Mouse (Mus musculus) liver (tissue): Measurements from ENCODE around the gene Jtb.
A peak's percentile ranks its signal among the peaks of the same experiment; 100 is the strongest.

Experiments used
- DNase-seq: peaks from one replicate; pipeline ENCODE4 v3.0.0-alpha.2; 2020; ENCODE audit warnings: mixed read lengths

The Jtb gene

DNA sequence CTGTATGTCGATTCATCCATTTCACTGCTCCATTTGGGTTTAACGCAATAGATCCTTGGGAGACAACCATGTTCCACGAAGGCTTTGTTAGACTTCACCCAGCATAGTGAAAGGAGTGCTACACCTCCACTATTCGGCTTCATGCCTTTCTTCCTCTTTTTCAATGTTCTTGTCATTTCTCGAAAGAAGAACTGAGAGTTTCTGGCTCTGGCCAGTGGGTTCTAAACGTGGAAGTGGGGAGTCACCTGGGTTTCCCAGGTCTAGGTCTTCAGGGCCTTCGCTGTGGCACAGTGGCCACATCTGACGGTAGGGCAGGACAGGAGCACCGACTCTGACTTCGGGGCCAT lies 33.3 kb downstream of the Jtb start:
- no peak for DNase-seq

DNA sequence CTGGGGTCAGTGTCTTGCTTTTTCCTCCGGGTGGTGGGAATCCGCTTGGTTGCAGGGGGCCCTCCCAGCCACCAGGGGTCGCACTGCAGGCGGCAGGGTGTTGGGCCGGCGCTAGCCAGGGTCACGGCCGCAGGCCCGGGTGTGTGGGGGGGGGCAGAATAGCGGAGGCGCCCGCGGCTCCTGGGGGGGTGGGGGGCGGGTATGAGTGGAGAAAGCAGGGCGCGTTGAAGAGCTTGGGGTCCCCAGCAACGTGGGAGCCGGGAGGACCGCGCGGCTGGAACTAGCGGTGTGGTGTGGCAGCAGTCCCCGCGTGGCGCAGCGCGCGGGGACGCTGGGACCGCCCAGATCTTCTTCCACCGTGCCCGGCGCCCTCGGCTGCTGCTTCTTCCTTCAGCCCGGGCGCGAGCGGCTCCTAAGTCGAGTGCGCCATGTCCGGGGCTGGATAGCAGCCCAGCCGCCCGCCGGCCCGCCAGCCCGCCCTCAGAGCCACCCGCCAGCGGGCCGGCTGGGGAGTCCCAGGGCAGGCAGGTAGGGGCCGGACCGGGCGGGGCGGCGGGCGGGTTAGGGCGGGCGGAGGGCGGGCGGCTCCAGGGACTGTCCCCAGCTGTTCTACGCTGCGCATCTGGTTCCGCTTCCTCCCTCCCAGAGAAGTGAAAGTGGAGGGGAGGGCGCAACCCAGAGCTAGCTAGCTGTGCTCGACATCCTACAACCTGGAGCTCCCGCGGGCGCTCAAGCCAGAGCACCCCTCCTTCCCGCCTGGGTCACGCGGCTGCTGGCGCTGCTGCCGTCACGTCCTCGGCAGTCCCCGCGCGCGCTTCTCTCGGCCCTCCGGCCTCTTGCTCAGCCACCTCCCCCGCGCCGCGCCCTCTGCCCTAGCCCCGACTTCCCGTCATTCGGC lies 33.9 kb downstream of the Jtb start, which contains the start of gene Dennd4b:
Gene Dennd4b (plus strand): TSS at position 152 of the 898 bp plus-strand sequence.
- DNase-seq: peak; percentile 90

DNA sequence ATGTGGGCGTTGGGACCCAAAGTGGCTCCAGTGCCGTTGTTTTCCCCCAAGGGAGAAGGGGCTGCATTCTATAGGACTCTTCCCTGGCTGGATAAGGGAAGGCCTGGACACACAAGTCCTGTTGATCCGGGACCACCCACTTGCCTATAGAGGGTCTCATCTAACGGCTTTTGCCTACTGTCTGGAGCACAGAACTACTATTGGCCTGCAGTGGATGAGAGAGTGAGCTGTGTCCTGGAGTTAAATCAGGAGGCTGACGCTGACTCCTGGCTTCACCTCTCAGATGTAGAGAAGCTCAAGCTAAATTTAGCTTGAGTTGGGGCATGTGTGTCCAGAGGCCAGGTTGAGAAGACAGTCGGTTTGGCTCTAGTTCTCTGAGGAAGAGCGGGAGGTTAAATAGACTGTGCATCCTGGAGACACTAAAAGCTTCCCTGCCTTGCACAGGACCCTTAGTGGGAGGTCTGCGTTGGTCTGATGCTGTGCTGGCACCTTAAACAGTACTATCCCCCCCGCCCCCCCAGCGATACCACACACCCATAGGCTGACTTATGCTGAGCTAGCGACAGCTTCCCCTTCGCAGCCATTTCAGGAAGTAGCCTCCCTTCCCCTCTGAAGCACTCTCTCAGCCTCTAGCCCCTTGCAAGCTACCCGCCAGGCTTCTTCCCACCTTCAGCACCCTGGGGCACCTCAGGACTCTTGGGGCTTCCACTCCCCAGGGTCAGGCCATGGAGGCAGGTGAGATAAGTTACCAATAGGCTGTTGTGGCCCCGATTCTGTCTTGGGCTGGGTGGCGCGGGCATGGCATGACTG lies 34.7 kb downstream of the Jtb start:
- DNase-seq: peak; percentile 31

DNA sequence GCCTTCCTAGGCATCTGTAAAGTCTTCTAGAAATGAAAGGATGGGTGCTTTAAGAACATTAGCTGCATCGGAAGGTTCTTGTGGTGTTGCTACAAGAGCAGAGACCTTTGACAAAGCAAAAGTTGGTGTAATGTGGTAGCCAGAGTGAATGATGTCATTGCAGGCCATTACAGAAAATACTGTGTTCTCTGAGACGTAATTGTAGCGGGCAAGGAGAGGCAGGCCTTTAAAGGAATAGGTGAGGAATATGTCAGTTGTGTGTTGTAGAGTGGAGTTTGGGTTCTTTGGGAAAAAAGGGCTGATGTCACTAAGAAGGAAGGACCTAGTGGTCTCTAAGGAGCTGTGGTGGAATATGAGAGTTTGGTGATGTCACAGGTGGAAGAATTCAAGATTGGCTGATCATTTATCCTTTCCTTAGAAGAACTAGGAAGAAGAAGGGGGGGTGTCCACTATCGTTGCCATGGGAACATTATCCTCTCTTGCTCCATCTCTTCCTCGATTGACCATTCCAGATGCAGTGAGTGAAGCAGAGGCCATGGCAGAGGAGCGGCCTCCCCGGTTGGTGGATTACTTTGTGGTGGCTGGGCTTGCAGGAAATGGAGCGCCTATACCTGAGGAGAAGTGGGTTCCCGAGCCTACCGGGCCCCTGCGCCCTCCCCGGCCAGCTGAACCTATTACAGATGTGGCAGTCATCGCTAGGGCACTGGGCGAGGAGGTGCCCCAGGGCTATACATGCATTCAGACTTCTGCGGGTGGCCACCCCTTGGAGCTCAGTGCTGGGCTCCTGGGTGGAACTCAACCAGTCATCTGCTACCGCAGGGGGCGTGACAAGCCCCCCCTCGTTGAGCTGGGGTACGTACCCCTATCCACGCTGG lies 35.7 kb downstream of the Jtb start:
- no peak for DNase-seq

DNA sequence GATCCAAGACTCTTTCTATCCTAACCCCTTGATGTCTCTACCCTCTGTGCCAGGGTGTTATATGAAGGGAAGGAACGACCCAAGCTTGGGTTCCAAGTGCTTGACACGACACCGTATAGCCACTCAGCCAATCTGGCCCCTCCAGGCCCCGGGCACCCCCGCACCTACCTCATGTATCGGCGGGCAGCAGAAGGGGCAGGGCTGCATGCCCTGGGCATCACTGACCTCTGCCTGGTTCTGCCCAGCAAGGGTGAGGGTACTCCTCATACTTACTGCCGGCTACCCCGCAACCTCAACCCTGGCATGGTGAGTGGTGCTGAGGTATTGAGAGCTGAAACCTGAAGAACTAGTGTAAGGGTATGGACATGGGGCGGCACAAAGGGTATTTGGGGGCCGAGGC lies 36.8 kb downstream of the Jtb start:
- DNase-seq: no peak

DNA sequence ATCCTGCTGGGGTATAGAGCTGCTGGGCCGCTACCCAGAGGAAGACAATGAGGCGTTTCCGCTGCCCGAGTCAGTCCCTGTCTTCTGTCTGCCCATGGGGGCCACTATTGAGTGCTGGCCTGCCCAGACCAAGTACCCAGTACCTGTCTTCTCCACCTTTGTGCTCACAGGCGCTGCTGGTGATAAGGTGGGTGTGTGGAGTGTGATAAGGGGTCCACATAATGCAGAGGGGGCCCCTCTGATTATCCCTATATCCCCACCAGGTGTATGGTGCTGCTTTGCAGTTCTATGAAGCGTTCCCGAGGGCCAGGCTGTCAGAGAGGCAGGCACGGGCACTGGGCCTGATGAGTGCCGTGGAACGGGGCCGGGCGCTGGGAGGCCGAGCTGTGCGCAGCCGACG lies 37.6 kb downstream of the Jtb start:
- DNase-seq: no peak

DNA sequence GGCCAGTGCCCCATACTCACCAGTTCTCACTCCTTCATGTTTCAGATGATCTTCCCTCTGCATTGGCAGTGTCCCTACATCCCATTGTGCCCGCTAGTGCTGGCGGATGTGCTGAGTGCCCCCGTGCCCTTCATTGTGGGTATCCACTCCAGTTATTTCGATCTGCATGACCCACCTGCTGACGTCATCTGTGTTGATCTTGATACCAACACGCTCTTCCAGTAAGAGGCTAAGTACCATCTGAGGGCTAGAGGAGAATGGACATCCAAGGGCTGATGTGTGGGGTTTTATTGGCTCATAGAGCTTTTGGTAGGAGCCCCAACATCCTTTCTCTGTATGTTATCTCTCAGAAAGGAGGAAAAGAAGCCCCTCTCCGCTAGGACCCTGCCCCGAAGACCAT lies 39.4 kb downstream of the Jtb start:
- DNase-seq: no peak

DNA sequence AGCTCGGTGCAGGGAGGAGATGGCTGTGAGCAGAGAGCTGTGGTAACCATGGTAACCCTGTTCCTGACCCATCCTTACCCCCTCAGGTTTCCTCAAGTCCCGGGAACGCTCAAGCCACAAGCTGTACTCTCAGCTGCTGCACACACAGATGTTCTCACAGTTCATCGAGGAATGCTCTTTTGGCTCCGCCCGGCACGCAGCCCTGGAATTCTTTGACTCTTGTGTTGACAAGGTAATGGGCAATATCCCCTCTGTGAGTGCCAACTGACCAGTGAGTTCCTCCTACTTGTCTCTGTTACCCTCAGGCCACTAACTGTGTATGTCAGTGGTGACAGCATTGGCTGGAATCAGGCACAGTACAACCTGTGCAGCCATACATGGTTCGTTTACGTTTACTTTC lies 40.8 kb downstream of the Jtb start:
- no peak for DNase-seq

DNA sequence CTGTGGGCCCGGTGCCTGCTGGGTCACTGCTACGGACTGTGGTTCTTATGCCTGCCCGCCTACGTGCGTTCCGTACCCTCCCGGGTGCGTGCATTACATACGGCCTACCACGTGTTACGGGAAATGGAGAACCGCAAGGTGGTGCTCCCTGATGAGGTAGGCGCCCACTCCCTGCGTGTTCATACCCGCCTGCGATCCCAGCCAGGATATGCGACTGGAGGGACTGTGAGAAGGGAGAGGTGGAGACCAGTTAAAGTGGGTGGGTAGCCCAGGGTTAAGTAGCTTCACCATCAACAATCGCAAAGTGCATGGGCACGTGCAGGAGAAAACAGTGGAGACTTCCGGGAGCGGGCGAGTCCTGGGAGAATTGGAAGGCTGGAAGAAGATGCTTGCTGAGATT lies 42.5 kb downstream of the Jtb start:
- no peak for DNase-seq

DNA sequence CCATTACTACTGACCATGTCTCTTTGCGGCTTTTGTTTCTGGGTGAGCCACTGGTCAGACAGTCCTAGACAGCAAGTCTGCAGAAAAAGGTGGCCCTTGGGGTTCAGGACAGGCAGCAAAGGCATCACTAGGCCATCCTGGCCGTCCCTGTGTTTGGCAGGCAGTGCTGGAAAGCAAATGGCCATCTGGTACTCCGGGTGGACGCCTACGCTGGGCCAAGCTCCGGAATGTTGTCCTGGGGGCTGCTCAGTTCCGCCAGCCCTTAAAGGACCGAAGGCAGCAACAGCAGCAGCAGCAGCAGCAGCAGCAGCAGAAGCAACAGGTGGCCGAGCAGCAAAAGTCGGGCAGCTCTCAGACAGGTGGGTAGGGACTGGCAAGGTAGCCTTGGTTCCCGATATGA lies 43.9 kb downstream of the Jtb start:
- DNase-seq: no peak

DNA sequence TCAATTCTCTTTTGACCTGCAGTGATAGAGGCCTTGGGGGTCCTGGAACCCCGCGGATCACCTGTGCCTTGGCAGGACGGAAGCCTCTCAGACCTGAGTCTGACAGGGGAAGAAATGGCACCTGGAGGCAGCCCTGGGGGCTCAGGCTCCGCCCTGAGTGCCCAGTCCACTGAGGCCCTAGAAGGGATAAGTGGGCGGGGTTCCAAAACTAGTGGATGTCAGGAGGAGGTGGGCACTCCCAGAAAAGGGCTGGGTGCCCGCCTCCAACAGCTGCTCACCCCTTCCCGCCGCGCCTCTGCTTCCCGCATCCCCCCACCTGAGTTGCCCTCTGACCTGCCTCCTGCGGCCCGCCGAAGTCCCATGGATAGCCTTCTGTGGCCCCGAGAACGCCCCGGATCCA lies 45.5 kb downstream of the Jtb start:
- DNase-seq: no peak

DNA sequence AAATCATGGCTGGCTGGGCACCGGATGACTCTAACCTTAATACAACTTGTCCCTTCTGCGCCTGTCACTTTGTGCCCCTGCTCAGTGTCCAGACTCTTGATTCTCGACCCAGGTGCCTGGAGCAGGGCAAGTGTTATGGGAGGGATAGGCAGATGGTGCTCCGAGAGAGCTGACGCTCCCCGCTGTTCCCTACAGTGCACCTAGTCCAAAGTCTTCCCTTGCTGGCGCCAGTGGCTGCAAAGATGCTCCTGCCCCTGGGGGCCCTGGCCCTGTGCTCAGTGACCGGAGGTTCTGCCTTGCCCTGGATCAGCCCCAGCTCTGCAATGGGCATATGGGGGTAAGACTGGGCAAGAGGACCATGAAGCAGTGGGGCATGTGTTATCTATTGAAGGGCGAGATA lies 46.4 kb downstream of the Jtb start:
- no peak for DNase-seq

DNA sequence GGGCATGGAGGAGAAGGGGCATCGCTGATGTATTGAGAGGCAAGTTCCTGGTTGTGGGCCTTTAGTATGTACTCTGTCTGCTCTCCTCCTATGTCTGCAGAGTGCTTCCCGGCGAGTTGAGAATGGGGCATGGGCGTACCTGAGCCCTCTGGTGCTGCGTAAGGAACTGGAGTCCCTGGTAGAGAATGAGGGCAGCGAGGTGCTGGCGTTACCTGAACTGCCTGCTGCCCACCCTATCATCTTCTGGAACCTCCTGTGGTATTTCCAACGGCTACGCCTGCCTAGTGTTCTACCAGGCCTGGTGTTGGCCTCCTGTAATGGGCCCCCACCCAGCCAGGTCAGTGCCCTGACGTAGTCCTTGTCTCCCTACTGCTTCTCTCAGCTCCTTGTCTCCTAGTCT lies 46.8 kb downstream of the Jtb start:
- no peak for DNase-seq

DNA sequence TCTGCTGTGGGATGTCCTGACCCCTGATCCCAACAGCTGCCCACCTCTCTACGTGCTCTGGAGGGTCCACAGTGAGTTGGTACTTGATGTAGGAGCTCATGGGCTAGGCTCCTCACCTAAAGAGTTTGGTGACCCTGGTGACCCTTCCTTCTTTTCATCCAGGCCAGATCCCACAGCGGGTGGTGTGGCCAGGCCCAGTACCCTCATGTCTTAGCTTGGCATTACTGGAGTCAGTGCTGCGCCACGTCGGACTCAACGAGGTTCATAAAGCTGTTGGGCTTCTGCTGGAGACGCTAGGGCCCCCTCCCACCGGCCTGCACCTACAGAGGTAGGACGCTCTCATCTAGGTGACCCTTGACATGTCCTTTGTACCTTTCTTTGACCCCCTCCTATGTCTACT lies 47.8 kb downstream of the Jtb start:
- DNase-seq: no peak

DNA sequence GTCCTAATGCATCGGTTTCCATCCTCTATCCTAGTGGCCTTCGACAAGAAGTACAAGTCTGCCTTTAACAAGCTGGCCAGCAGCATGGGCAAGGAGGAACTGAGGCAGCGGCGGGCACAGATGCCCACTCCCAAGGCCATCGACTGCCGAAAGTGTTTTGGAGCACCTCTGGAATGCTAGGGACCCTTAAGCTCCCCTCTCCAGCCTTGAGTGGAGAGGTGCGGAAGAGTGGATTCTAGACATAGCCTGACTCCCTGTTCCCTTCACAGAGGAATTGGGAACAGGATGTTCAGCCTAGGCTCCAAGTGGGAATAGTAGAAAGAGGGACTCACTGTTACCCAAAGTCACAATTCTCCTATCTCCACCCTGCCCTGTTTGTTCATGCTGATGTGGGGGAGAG lies 48.3 kb downstream of the Jtb start:
- DNase-seq: no peak

DNA sequence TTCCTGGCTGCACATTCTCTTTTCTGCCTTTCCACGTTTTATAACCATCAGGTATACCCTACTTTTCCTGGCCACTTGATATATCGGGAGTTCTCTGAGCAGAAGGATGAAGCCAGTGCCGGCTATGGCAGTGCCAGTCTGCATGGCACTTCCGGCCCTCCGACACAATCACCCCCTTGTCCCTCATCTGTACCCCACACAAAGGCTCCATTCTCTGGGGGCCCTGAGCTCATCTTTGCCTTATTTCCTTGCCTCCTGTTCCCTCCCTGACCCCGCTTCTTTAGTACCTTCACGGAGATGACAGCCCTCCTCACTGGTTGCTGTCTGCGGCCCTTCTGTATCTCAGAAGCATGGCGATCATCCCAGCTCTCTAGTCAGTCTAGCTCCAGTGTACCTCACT lies 49.3 kb downstream of the Jtb start:
- no peak for DNase-seq

DNA sequence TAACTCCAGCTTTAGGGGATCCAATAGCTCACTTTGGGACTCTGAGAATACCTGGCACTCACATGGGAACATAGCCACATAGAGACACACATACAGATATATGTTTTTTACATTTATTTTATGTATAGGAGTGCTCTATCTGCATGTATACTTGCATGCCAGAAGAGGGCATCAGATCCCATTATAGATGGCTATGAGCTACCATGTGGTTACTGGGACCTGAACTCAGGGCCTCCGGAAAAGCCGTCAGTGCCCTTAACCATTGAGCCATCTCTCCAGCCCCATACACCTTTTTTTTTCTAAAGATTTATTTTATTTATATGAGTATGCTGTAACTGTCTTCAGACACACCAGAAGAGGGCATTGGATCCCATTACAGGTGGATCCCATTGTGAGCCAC lies 52.8 kb downstream of the Jtb start:
- no peak for DNase-seq
